Mouse (Mus musculus) intestine, embryonic 16.5 days (tissue): ENCODE measurements around the gene Foxp2. TPM values are rescaled to one million over a fixed set of nuclear protein-coding genes. Genes with fewer than 3 reads are reported as not detected.

Experiments
- ATAC-seq: fragments of 200-750 bp; cut with Nextera tagmentation; 2 replicates; pipeline ENCODE4 v1.8.0; 2017; ENCODE audit warnings: moderate TSS enrichment, moderate library complexity
- H3K27ac ChIP-seq: fragments of 300-500 bp; sonication (generic); 2 replicates; pipeline ENCODE4 v1.5.1; 2014; ENCODE audit warnings: mild to moderate bottlenecking, low read length
- H3K27me3 ChIP-seq: fragments of 300-500 bp; sonication (generic); replicated peaks from 2 replicates; pipeline ENCODE4 v1.6.1; 2014; ENCODE audit warnings: low read length, control low read depth, mixed read lengths; ENCODE audit not compliant: control insufficient read depth, insufficient read depth
- H3K36me3 ChIP-seq: fragments of 300-500 bp; sonication (generic); 2 replicates; pipeline ENCODE4 v1.6.1; 2014; ENCODE audit warnings: low read length, control low read depth; ENCODE audit not compliant: control insufficient read depth, insufficient read depth
- H3K4me1 ChIP-seq: fragments of 300-500 bp; sonication (generic); 2 replicates; pipeline ENCODE4 v1.6.1; 2014; ENCODE audit warnings: low read length, control low read depth, mixed read lengths; ENCODE audit not compliant: control insufficient read depth, insufficient read depth
- H3K4me2 ChIP-seq: fragments of 300-500 bp; sonication (generic); 2 replicates; pipeline ENCODE4 v1.6.1; 2014; ENCODE audit warnings: low read depth, low read length, control low read depth
- H3K4me3 ChIP-seq: fragments of 300-500 bp; sonication (generic); 2 replicates; pipeline ENCODE4 v1.5.1; 2014; ENCODE audit warnings: mild to moderate bottlenecking, low read length
- H3K9ac ChIP-seq: fragments of 300-500 bp; sonication (generic); 2 replicates; pipeline ENCODE4 v1.6.1; 2014; ENCODE audit warnings: low read depth, low read length
- H3K9me3 ChIP-seq: fragments of 300-500 bp; sonication (generic); 2 replicates; pipeline ENCODE4 v1.6.1; 2016; ENCODE audit warnings: low read length, control low read depth; ENCODE audit not compliant: control insufficient read depth
- WGBS: fragments of 180-500 bp; shearing (Covaris S2); extraction: QIAGEN DNeasy Blood & Tissue Kit; methylation state at CpG from one replicate; pipeline ENCODE4 v1.1.7; 2014; 5-methylcytosine and 5-hydroxymethylcytosine counted together
- polyA plus RNA-seq: library from polyadenylated mRNA; unstranded; fragments of >200 nt; fragmentation: Nextera tagmentation; extraction: Ambion mirVana; gene quantifications from 2 replicates; pipeline ENCODE4 v1.2.1, GENCODE M21; 2015

Gene Foxp2
- polyA plus RNA-seq, 1 experiment from 2014 or later, result 13.0 TPM

DNA sequence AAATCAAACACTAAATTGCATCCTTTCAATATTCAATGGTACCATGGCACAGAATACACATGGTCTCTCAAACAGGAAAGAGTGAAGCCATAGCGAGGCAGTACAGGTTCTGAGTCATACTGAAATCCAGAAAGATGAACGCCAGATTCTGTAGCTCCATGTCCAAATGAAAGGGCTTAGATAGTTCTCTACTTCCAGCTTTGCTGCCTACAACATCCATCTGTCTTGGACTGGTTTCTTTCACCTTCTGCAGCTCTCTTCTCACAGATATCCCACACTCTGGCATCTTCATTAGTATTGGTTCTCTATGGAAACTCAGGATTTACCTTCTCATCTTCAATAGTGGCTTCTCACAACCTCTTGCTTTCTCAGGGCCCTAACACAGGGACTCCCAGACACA is 417.2 kb downstream of the Foxp2 start:
- no peak overlapping the region for H3K9ac ChIP-seq
- H3K4me2 ChIP-seq, result no peak overlapping the region
- H3K36me3 ChIP-seq, result no peaks in the 10 kb centered on the region
- H3K9me3 ChIP-seq, result no peaks in the 10 kb centered on the region
- H3K4me3 ChIP-seq, result no peak overlapping the region
- H3K4me1 ChIP-seq, result no peaks in the 10 kb centered on the region
- no peak overlapping the region for H3K27ac ChIP-seq
- ATAC-seq, result no peak
- 92% methylated on average over 2 of the region's 2 CpGs for WGBS
- H3K27me3 ChIP-seq, result no peaks in the 10 kb centered on the region

- H3K4me2 ChIP-seq, result no peak overlapping the region
- H3K27ac ChIP-seq, result peak overlapping the region; percentile 51; the same call in 1 of the 2 replicates
- 44% methylated on average over 2 of the region's 2 CpGs for WGBS
These were observed 420.4 kb downstream of the Foxp2 start for GRCm38 (mm10) chr6:15321551-15321974.

DNA sequence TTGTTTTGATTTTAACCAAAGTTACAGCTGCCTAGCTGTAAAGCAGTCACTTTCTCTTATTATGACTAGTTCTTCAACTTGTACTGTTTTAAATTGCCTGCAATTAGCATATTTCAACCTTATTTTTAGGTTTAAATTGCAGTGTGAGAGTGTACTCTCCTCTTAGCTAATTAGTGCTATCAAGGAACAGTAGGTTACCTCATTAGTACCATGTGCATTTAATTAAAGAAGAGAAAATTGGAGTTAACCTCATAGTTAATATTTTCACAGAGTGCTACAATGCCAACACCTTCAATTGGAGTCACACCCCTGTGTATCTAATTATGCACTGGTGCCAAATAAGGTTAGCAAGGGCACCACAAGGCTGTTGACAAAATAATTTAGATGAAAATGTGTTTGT is 421.9 kb downstream of the Foxp2 start:
- Histone ChIP-seq H3K27me3 (no peaks in the 10 kb centered on the region), H3K4me1 (no peaks in the 10 kb centered on the region), H3K36me3 (no peaks in the 10 kb centered on the region), H3K9ac (no peak overlapping the region), H3K4me3 (no peak overlapping the region), H3K4me2 (no peak overlapping the region), H3K27ac (no peak overlapping the region), H3K9me3 (no peaks in the 10 kb centered on the region)
- no peak for ATAC-seq

More at GRCm38 (mm10) chr6:15321551-15321974, 420.4 kb downstream of the Foxp2 start:
- Histone ChIP-seq H3K36me3 (no peaks in the 10 kb centered on the region), H3K9ac (no peak overlapping the region), H3K9me3 (no peaks in the 10 kb centered on the region), H3K27me3 (no peaks in the 10 kb centered on the region), H3K4me1 (no peaks in the 10 kb centered on the region), H3K4me3 (no peak overlapping the region)
- ATAC-seq, result peak; percentile 28; the same call in 1 of the 2 replicates

DNA sequence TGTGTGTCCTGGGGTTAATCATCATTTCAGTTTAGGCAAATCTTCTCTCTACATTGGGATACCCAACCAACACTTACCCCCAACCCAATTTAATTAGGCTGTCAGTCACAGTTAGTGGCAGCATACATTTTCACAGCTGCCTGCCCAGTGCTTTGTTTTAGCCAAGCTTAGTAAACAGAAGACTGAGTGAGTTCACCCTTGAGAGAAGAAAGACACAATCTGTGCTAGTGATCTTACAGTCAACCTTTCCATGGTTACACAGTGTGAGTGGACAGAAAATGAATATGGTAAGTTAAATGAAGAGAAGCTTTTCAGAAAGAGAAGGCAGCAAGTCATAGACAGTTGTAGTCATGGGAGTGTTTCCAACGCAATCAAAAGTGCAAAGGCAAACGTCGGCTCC is 446.6 kb downstream of the Foxp2 start:
- no peaks in the 10 kb centered on the region for H3K36me3 ChIP-seq
- WGBS, result 86% methylated on average over 3 of the region's 3 CpGs

DNA sequence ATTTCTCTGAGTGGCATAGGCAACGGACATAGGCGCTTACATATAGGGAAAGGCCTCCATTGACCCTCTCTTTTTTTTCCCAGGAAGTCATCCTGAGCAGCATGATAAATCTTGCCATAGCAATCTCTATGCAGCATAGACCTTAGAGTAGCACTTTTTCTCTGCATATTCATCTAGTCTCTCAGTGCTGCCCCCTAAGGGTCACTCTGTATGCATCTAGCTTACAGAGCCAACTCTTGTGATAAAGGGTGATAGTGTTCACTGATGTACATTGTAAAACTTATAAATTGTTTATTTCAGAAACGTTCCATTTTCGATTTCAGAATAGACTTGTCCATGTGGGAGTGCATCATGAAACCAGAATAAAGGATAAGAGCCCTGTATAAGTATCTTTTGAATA is 454.7 kb downstream of the Foxp2 start:
- H3K36me3 ChIP-seq, result no peaks in the 10 kb centered on the region
- no peak overlapping the region for H3K27ac ChIP-seq
- H3K9ac ChIP-seq, result no peak overlapping the region
- no peak for ATAC-seq
- 80% methylated on average over 4 of the region's 4 CpGs for WGBS
- H3K27me3 ChIP-seq, result no peaks in the 10 kb centered on the region
- H3K9me3 ChIP-seq, result no peaks in the 10 kb centered on the region
- H3K4me3 ChIP-seq, result no peak overlapping the region
- no peak overlapping the region for H3K4me2 ChIP-seq
- H3K4me1 ChIP-seq, result no peaks in the 10 kb centered on the region

More for the DNA sequence above, 446.6 kb downstream of the Foxp2 start:
- ATAC-seq, result no peak
- Histone ChIP-seq H3K9me3 (no peaks in the 10 kb centered on the region), H3K4me3 (no peak overlapping the region), H3K9ac (no peak overlapping the region), H3K27me3 (no peaks in the 10 kb centered on the region), H3K4me2 (no peak overlapping the region), H3K4me1 (no peaks in the 10 kb centered on the region), H3K27ac (no peak overlapping the region)

- H3K27ac ChIP-seq, result no peak overlapping the region
- ATAC-seq, result no peak
- H3K9me3 ChIP-seq, result no peaks in the 10 kb centered on the region
- no peak overlapping the region for H3K9ac ChIP-seq
- no peak overlapping the region for H3K4me2 ChIP-seq
- WGBS, result 47% methylated on average over 8 of the region's 8 CpGs
- H3K4me3 ChIP-seq, result no peak overlapping the region
- H3K4me1 ChIP-seq, result no peaks in the 10 kb centered on the region
- H3K36me3 ChIP-seq, result no peaks in the 10 kb centered on the region
- no peaks in the 10 kb centered on the region for H3K27me3 ChIP-seq
These were observed 469.1 kb downstream of the Foxp2 start for GRCm38 (mm10) chr6:15370281-15370680.

DNA sequence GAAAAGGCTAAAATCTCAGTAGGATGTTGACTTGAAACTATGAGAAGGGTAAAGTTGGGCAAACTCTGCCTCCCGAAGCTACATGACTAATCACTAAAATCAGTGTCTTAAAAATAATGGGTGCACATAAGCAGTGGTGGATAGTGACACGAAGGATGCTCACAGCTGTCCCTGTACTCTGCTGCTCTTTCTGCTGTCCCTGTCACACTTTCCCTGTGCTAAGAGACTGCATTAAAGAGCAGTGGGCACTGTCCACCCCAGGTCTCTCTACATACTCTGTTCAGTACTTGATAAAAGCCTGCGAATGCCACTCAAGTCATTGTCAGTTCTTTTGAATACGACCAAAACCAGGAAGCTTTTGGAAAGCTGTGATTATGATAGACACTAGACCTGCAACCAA is 469.7 kb downstream of the Foxp2 start:
- H3K4me1 ChIP-seq, result no peaks in the 10 kb centered on the region
- no peaks in the 10 kb centered on the region for H3K27me3 ChIP-seq
- no peak overlapping the region for H3K4me3 ChIP-seq
- ATAC-seq, result no peak
- H3K9ac ChIP-seq, result no peak overlapping the region
- H3K36me3 ChIP-seq, result no peaks in the 10 kb centered on the region
- H3K27ac ChIP-seq, result no peak overlapping the region
- H3K9me3 ChIP-seq, result no peaks in the 10 kb centered on the region
- 82% methylated on average over 4 of the region's 4 CpGs for WGBS
- H3K4me2 ChIP-seq, result no peak overlapping the region

DNA sequence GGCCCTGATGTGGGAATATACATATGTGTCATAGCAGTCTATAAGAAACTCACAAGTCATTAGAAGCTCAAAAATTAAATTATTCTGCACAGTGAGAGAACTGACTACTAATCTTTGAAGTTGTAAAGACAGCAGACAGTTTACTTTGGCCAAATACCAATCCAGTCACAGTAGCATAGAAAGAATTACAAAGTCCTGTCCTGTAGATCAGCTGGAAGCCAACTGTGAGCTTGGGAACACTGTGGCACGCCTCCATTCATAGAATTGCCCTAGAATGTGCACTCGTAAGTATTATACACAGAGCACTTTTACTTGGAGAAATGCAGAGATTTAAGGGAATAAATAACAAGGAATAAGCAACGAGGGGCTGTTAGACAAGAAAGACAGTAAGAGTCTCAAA is 472.5 kb downstream of the Foxp2 start:
- 63% methylated on average over 3 of the region's 3 CpGs for WGBS
- no peaks in the 10 kb centered on the region for H3K36me3 ChIP-seq
- no peak for ATAC-seq

DNA sequence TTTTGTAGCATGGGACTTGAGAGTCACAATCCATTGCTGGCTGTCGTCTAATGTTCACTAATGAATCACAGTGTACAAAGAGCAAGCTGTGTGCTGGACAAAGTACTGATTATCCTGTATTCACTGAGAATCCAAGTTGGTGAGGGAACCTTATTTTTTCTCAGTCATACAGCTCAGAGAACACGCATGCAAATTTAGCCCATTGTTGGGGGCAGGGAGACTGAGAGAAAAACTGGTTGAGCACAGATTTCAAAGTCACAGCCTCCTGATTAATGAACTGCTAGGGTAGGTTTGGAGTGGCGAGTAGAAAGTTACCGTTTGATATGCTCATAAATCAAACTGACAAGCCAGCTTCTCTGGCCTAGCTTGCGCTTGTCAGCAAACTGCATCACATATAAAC is 477.1 kb downstream of the Foxp2 start:
- no peak for ATAC-seq
- H3K27ac ChIP-seq, result no peak overlapping the region
- no peaks in the 10 kb centered on the region for H3K4me1 ChIP-seq
- no peak overlapping the region for H3K4me3 ChIP-seq
- no peak overlapping the region for H3K9ac ChIP-seq
- H3K4me2 ChIP-seq, result no peak overlapping the region
- no peaks in the 10 kb centered on the region for H3K9me3 ChIP-seq
- H3K27me3 ChIP-seq, result no peaks in the 10 kb centered on the region
- no peaks in the 10 kb centered on the region for H3K36me3 ChIP-seq
- WGBS, result 42% methylated on average over 5 of the region's 5 CpGs

More for the DNA sequence above, 472.5 kb downstream of the Foxp2 start:
- no peak overlapping the region for H3K4me2 ChIP-seq
- H3K4me1 ChIP-seq, result no peaks in the 10 kb centered on the region
- H3K9ac ChIP-seq, result no peak overlapping the region
- H3K4me3 ChIP-seq, result no peak overlapping the region
- no peaks in the 10 kb centered on the region for H3K9me3 ChIP-seq
- H3K27me3 ChIP-seq, result no peaks in the 10 kb centered on the region
- no peak overlapping the region for H3K27ac ChIP-seq

- H3K4me2 ChIP-seq, result no peak overlapping the region
- no peak overlapping the region for H3K27ac ChIP-seq
- ATAC-seq, result no peak
- H3K36me3 ChIP-seq, result no peaks in the 10 kb centered on the region
- no peaks in the 10 kb centered on the region for H3K4me1 ChIP-seq
- WGBS, result 76% methylated on average over 6 of the region's 6 CpGs
- H3K9me3 ChIP-seq, result no peaks in the 10 kb centered on the region
- H3K4me3 ChIP-seq, result no peak overlapping the region
- no peak overlapping the region for H3K9ac ChIP-seq
- H3K27me3 ChIP-seq, result no peaks in the 10 kb centered on the region
These were observed 495.3 kb downstream of the Foxp2 start for GRCm38 (mm10) chr6:15396462-15396861.
